Mouse (Mus musculus): ENCODE measurements around the gene Sept9.

- TF ChIP-seq CTCF (IDR thresholded peaks at IDR 0.05; ENCODE audit: low read depth) = no peak
- TF ChIP-seq EP300 (IDR thresholded peaks at IDR 0.05; ENCODE audit: low read depth) = no peak
Observed at GRCm38 (mm10) chr11:117309918-117310287, 110.4 kb downstream of the Sept9 start.
